Mouse (Mus musculus) MEL (cell line): ENCODE measurements around the gene Atp6v0e. TPM values are rescaled to one million over a fixed set of nuclear protein-coding genes. Genes with fewer than 3 reads are reported as not detected.

Experiments used
- DNase-seq: peaks from one replicate; pipeline ENCODE4 v3.0.0; 2011; ENCODE audit warnings: low read depth, low spot score
- H3K27ac ChIP-seq: 2 replicates; pipeline ENCODE4 v1.5.1; 2012; ENCODE audit warnings: low read depth, mild to moderate bottlenecking, control low read depth, low read length, moderate library complexity; ENCODE audit not compliant: control insufficient read depth
- H3K27me3 ChIP-seq, 2 experiments: fragments of 150-350 bp in 1 of 2; sonication (generic) in 1 of 2; 2 replicates each; pipeline ENCODE4 v1.6.1; 2012; ENCODE audit warnings: low read length in 2 of 2, mild to moderate bottlenecking in 2 of 2, improper control_type of control experiment in 1 of 2, moderate library complexity in 1 of 2; ENCODE audit not compliant: insufficient read depth in 2 of 2, control insufficient read depth in 1 of 2
- H3K36me3 ChIP-seq, 2 experiments: 2 replicates each; pipeline ENCODE4 v1.6.1; 2012 to 2014; ENCODE audit warnings: low read length in 2 of 2, improper control_type of control experiment in 1 of 2, inconsistent platforms in 1 of 2, mild to moderate bottlenecking in 1 of 2; ENCODE audit not compliant: insufficient read depth in 2 of 2, control insufficient read depth in 1 of 2
- H3K4me1 ChIP-seq, 2 experiments: fragments of 150-350 bp in 1 of 2; sonication (generic) in 1 of 2; 2 replicates each; pipeline ENCODE4 v1.6.1; 2012; ENCODE audit warnings: low read length in 2 of 2, improper control_type of control experiment in 1 of 2, mild to moderate bottlenecking in 1 of 2; ENCODE audit not compliant: insufficient read depth in 2 of 2, control insufficient read depth in 1 of 2
- H3K4me3 ChIP-seq, 2 experiments: fragments of 150-350 bp in 1 of 2; sonication (generic) in 1 of 2; 2 replicates each; pipeline ENCODE4 v1.5.1; 2012; ENCODE audit warnings: low read depth in 2 of 2, low read length in 2 of 2, mild to moderate bottlenecking in 2 of 2, moderate library complexity in 2 of 2, control low read depth in 1 of 2, improper control_type of control experiment in 1 of 2; ENCODE audit not compliant: control insufficient read depth in 1 of 2, insufficient read depth in 1 of 2
- H3K79me2 ChIP-seq: 2 replicates; pipeline ENCODE4 v1.6.1; 2012; ENCODE audit warnings: mild to moderate bottlenecking, low read length, moderate library complexity; ENCODE audit not compliant: control insufficient read depth, poor library complexity, insufficient read depth
- H3K9ac ChIP-seq: 2 replicates; pipeline ENCODE4 v1.6.1; 2012; ENCODE audit warnings: low read depth, mild to moderate bottlenecking, control low read depth, low read length, moderate library complexity; ENCODE audit not compliant: control insufficient read depth, poor library complexity, severe bottlenecking
- H3K9me3 ChIP-seq: fragments of 150-350 bp; sonication (generic); replicated peaks from 2 replicates; pipeline ENCODE4 v1.6.1; 2012; ENCODE audit warnings: mild to moderate bottlenecking, low read length, improper control_type of control experiment, moderate library complexity; ENCODE audit not compliant: insufficient read depth
- BHLHE40 ChIP-seq: IDR thresholded peaks from 2 replicates; pipeline ENCODE4 v1.6.1; 2012; ENCODE audit warnings: low read depth, mild to moderate bottlenecking, inconsistent platforms, low read length, improper control_type of control experiment, borderline replicate concordance
- EP300 ChIP-seq, 2 experiments: IDR thresholded peaks; 2 replicates each; pipeline ENCODE4 v1.6.1; 2011; ENCODE audit warnings: improper control_type of control experiment in 2 of 2, low read length in 2 of 2, low read depth in 1 of 2, mild to moderate bottlenecking in 1 of 2
- ETS1 ChIP-seq: IDR thresholded peaks from 2 replicates; pipeline ENCODE4 v1.6.1; 2012; ENCODE audit warnings: low read depth, mild to moderate bottlenecking, inconsistent platforms, low read length, improper control_type of control experiment, moderate library complexity
- GATA1 ChIP-seq: IDR thresholded peaks from 2 replicates; pipeline ENCODE4 v1.6.1; 2011; ENCODE audit warnings: low read depth, low read length, improper control_type of control experiment
- HCFC1 ChIP-seq: IDR thresholded peaks from 2 replicates; pipeline ENCODE4 v1.6.1; 2012; ENCODE audit warnings: low read depth, mild to moderate bottlenecking, inconsistent platforms, low read length, improper control_type of control experiment, moderate library complexity
- JUND ChIP-seq: IDR thresholded peaks from 2 replicates; pipeline ENCODE4 v1.6.1; 2011; ENCODE audit warnings: low read depth, mild to moderate bottlenecking, improper control_type of control experiment, low read length
- MAFK ChIP-seq: IDR thresholded peaks from 2 replicates; pipeline ENCODE4 v1.6.1; 2011; ENCODE audit warnings: low read depth, mild to moderate bottlenecking, low read length, improper control_type of control experiment, borderline replicate concordance
- MXI1 ChIP-seq: IDR thresholded peaks from 2 replicates; pipeline ENCODE4 v1.6.1; 2011; ENCODE audit warnings: mild to moderate bottlenecking, low read depth, low read length, improper control_type of control experiment
- MYC ChIP-seq: IDR thresholded peaks from 2 replicates; pipeline ENCODE4 v1.6.1; 2011; ENCODE audit warnings: low read depth, mild to moderate bottlenecking, low read length, improper control_type of control experiment, moderate library complexity
- NELFE ChIP-seq: IDR thresholded peaks from 2 replicates; pipeline ENCODE4 v1.6.1; 2011; ENCODE audit warnings: low read depth, low read length, improper control_type of control experiment
- NRF1 ChIP-seq: IDR thresholded peaks from 2 replicates; pipeline ENCODE4 v1.6.1; 2014; ENCODE audit warnings: low read depth, mild to moderate bottlenecking, inconsistent platforms, low read length, improper control_type of control experiment, moderate library complexity; ENCODE audit not compliant: poor library complexity, insufficient read depth, severe bottlenecking
- RCOR1 ChIP-seq: IDR thresholded peaks from 2 replicates; pipeline ENCODE4 v1.6.1; 2012; ENCODE audit warnings: low read depth, mild to moderate bottlenecking, inconsistent platforms, low read length, improper control_type of control experiment
- SIN3A ChIP-seq: IDR thresholded peaks from 2 replicates; pipeline ENCODE4 v1.6.1; 2012; ENCODE audit warnings: low read length, improper control_type of control experiment, inconsistent platforms
- SMC3 ChIP-seq: IDR thresholded peaks from 2 replicates; pipeline ENCODE4 v1.6.1; 2011; ENCODE audit warnings: low read depth, low read length, improper control_type of control experiment
- TAL1 ChIP-seq: IDR thresholded peaks from 2 replicates; pipeline ENCODE4 v1.6.1; 2012; ENCODE audit warnings: mild to moderate bottlenecking, inconsistent platforms, low read length, moderate library complexity, mixed read lengths
- TCF12 ChIP-seq: IDR thresholded peaks from 2 replicates; pipeline ENCODE4 v1.6.1; 2014; ENCODE audit warnings: low read depth, mild to moderate bottlenecking, inconsistent platforms, low read length, improper control_type of control experiment, moderate library complexity
- polyA plus RNA-seq, 2 experiments: library from polyadenylated mRNA; stranded (reverse) in 1 of 2; unstranded in 1 of 2; fragments of >175 nt in 1 of 2; fragments of >200 nt in 1 of 2; gene quantifications; 2 replicates each; pipeline versions ENCODE4 v1.2.1 to v1.2.4; 2012; ENCODE audit warnings: low replicate concordance in 2 of 2, low read depth in 1 of 2; ENCODE audit not compliant: insufficient read length in 2 of 2, insufficient read depth in 1 of 2, missing spikeins in 1 of 2
- total RNA-seq: library from RNA; depleted of rRNA; stranded (reverse); fragments of 300-350 nt; gene quantifications from 2 replicates; pipeline ENCODE4 v1.2.3, GENCODE M21; 2012

The Atp6v0e gene
- total and polyA plus RNA-seq, 3 experiments, result 173 to 200 TPM; not detected in 1

DNA sequence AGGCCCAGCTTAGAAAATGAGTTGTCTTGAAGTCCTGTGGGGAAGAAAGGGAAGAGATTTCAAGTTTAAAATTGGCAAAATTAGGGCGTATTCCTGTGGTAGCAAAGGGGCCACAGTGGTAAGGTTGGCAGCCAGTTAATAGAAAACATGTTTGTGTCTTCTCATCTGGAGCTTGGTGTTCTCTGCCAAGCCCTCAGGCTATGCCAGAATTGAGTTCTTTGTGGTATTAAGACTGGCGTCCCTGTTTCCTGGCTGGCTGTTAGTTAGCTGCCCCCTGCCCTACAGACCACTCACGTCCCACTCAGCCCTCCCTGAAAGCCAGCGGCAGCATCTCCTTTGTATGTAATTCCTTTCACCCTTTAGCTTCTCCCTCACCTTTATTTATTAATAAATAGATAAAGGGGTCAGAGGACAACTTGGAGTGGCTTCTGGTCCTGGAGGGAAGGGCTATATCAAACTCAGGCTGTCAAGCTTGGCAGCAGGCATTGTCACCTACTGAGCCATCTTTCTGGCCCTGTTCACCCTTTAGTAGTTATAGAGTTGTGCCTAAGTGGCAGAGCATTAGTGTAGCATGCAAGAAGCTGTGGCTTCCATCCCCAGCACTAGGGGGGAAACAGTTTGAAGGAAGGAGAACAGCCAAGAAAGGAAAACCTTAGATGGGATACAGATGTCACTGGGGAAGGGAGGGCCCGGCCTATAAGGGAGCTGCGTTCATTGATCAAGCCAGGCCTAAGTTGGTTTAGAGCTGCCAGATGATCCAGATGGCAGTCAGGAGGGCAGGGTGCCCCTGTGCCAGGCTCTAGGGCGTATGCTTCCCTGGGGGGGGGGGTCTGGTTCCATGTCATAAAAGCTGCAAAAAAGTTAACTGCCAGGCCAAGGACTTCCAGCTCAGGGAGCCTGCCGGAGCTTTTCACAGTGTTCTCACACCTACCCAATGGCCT is 26.0 kb downstream of the Atp6v0e start:
- Histone ChIP-seq H3K27ac (0 out of 2 replicates have a peak overlapping the region, but pooled peaks have one; percentile 16), H3K4me1 (peaks cover 6 to 23% of the 10 kb centered on the region in 2 experiments), H3K79me2 (no peaks in the 10 kb centered on the region; the same call in none of the 2 replicates), H3K4me3 (no peak overlapping the region), H3K9ac (no peak overlapping the region), H3K9me3 (no peaks in the 10 kb centered on the region), H3K27me3 (no peaks in the 10 kb centered on the region), H3K36me3 (peaks cover 3 to 20% of the 10 kb centered on the region in 2 experiments)
- no peak for DNase-seq
- TF ChIP-seq SMC3 (no peak), NELFE (no peak)

DNA sequence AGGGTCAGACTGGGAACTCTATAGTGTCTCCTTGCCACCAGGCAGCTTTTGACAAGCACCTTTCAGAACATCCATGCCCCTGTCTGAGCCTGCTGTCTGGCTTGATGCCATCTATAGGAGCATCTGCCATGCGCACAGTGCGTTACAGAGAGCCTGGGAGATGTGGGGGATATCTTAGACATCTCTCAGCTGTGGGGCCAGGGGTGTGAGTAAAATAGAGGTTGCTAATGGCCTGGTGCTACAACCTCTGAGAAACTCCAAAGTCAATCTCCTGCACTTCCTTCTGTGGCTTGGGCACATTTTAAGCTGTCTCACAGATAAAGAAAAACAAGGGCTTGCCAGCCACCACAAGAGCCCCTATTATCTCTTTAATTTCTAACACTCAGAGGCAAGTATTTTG is 26.8 kb downstream of the Atp6v0e start:
- TF ChIP-seq GATA1 (peak; percentile 67), SIN3A (peak; percentile 70), MXI1 (peak; percentile 64), NRF1 (peak; percentile 32; the same call in 1 of the 2 replicates), EP300 (IDR thresholded peaks at IDR 0.05; ENCODE audit: low read depth in 1 of 2, low read length in 2 of 2) (peak; percentile 74 to 77), MAFK (peak; percentile 46; the same call in 1 of the 2 replicates), MYC (no peak), TCF12 (peak; percentile 45; the same call in 1 of the 2 replicates), BHLHE40 (peak; percentile 52; the same call in 1 of the 2 replicates), JUND (no peak), TAL1 (peak; percentile 34; the same call in 1 of the 2 replicates), HCFC1 (no peak), ETS1 (peak; percentile 90), RCOR1 (peak; percentile 95)
- TF ChIP-seq, all 39 proteins: peak for 11
- no peak overlapping the region for H3K4me3 ChIP-seq
- DNase-seq, result peak; percentile 74
- H3K9me3 ChIP-seq, result no peaks in the 10 kb centered on the region
- peak overlapping the region; percentile 16; the same call in 1 of the 2 replicates for H3K27ac ChIP-seq
- H3K4me1 ChIP-seq, result peaks cover 6 to 23% of the 10 kb centered on the region in 2 experiments
- no peaks in the 10 kb centered on the region for H3K27me3 ChIP-seq
- H3K79me2 ChIP-seq, result no peaks in the 10 kb centered on the region; the same call in none of the 2 replicates
- H3K9ac ChIP-seq, result no peak overlapping the region
- H3K36me3 ChIP-seq, result peaks cover 5 to 20% of the 10 kb centered on the region in 2 experiments
